Mouse (Mus musculus): Measurements from ENCODE around the gene Ripply2. TPM values are rescaled to one million over a fixed set of nuclear protein-coding genes. Genes with fewer than 3 reads are reported as not detected.

Ripply2 gene
- polyA plus RNA-seq, 1 experiment from 2014 or later = 0.26 TPM

DNA sequence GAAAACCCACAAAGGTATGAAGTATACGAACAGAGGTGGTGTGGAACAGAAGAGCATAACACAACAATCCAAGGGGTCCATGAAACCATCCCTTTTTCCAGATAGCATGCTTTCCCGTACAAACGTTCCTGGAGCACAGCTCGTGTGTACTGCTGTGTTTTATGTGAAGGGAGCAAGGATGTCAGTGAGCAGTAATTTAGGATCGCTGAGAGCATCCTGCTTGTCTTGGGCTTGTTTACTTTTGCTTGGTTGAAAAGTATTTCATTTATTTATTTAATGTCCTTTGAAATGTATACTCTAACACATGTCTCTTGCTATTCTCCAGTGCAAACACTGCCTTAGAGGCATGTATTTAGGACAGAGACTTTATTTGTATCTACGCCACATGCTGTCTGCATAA is 30.2 kb upstream of the Ripply2 start:
- H3K4me2 ChIP-seq = no peak overlapping the region
- H3K27ac ChIP-seq (ENCODE audit: low read depth, low read length) = no peak overlapping the region
- H3K9me3 ChIP-seq (replicated peaks; ENCODE audit: control insufficient read depth, low read length) = no peaks in the 10 kb centered on the region
- no peak overlapping the region for H3K4me3 ChIP-seq (ENCODE audit: low read depth, low read length)
- no peak for ATAC-seq (replicated peaks; ENCODE audit: insufficient number of reproducible peaks, low FRiP score, low TSS enrichment)
- H3K9ac ChIP-seq (ENCODE audit: low read depth, low read length) = no peak overlapping the region
- 66% methylated on average over 6 of the region's 6 CpGs for WGBS (ENCODE audit: insufficient replicate concordance)
- no peaks in the 10 kb centered on the region for H3K27me3 ChIP-seq (ENCODE audit: control insufficient read depth, insufficient read depth, low read length)
- no peaks in the 10 kb centered on the region for H3K4me1 ChIP-seq (ENCODE audit: control insufficient read depth, insufficient read depth, low read length)
- no peaks in the 10 kb centered on the region for H3K36me3 ChIP-seq (ENCODE audit: control insufficient read depth, insufficient read depth, low read length)

DNA sequence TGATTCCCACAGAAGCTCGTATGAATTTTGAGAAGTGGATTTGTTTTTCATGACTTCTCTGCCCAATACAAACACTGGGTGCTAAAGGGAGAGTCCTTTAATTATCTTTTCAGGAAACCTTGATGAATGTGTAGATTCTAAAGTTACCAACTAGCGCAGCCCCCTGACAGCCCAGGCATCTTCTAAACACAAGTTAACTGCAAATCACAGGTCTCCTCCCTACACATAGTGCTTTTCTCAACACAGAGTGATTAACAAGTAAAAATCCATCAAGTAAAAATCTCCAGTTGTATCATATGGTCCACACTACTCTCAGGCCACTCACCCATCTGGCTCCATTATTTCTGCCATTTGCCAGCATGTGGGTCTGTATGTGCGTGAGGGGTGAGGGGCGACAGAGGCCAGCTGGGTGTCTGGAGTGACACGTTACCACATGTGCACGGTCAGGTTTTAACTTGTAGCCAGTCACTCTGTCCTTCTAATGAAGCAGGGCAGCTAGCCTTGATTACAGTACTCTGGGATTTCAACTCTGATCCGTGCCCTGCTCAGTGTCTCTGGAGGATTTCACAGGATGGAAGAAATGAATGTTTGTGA is 28.5 kb upstream of the Ripply2 start:
- Histone ChIP-seq H3K9ac (ENCODE audit: low read depth, low read length) (no peak overlapping the region), H3K4me3 (ENCODE audit: low read depth, low read length) (no peak overlapping the region), H3K36me3 (ENCODE audit: control insufficient read depth, insufficient read depth, low read length) (no peaks in the 10 kb centered on the region), H3K9me3 (replicated peaks; ENCODE audit: control insufficient read depth, low read length) (no peaks in the 10 kb centered on the region), H3K27me3 (ENCODE audit: control insufficient read depth, insufficient read depth, low read length) (no peaks in the 10 kb centered on the region), H3K4me1 (ENCODE audit: control insufficient read depth, insufficient read depth, low read length) (peaks cover 6% of the 10 kb centered on the region; the same call in 1 of the 2 replicates), H3K4me2 (no peak overlapping the region), H3K27ac (ENCODE audit: low read depth, low read length) (no peak overlapping the region)
- WGBS (ENCODE audit: insufficient replicate concordance) = 48% methylated on average over 7 of the region's 7 CpGs
- ATAC-seq (replicated peaks; ENCODE audit: insufficient number of reproducible peaks, low FRiP score, low TSS enrichment) = no peak

DNA sequence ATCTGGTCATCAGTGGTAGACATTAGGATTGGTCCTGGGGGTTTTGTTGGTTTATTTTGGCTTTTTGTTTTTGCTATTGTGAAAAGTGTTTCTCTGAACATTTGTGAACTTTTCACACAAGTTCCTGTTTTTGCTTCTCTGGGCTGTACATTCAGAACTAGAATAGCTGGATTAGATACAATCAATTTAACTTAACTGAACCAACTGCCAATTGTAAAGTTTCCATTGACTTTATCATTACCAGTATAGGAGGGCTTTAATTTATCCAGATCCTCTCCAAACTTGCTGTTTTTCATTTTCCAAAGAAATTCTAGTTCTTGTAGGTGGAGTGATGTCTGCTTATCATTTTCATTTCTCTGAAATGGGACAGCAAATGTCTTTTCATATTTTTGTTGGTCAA is 25.5 kb upstream of the Ripply2 start:
- Histone ChIP-seq H3K4me2 (no peak overlapping the region), H3K36me3 (ENCODE audit: control insufficient read depth, insufficient read depth, low read length) (no peaks in the 10 kb centered on the region), H3K9ac (ENCODE audit: low read depth, low read length) (no peak overlapping the region), H3K9me3 (replicated peaks; ENCODE audit: control insufficient read depth, low read length) (no peaks in the 10 kb centered on the region), H3K4me1 (ENCODE audit: control insufficient read depth, insufficient read depth, low read length) (peaks cover 8% of the 10 kb centered on the region; the same call in 1 of the 2 replicates), H3K27me3 (ENCODE audit: control insufficient read depth, insufficient read depth, low read length) (no peaks in the 10 kb centered on the region), H3K27ac (ENCODE audit: low read depth, low read length) (no peak overlapping the region), H3K4me3 (ENCODE audit: low read depth, low read length) (no peak overlapping the region)
- no peak for ATAC-seq (replicated peaks; ENCODE audit: insufficient number of reproducible peaks, low FRiP score, low TSS enrichment)

DNA sequence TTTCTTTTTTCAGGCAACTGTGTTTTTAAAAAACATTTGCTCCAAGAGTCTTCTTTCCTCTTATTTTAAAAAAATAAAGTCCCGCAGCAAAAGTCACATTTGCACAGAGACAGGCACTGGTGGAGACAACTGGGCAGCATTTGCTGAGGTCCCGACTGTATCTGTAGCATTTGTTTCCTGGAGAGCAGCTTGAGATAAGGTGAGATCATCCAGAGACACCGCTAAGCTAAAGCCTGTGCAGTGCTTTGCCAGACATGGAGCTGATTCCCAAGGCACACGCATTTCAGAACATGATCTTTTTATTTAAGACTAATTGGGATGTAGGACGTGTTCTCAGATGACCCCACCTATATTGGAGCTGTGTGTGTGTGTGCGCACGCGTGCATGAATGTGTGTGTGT is 23.6 kb upstream of the Ripply2 start:
- Histone ChIP-seq H3K9ac (ENCODE audit: low read depth, low read length) (no peak overlapping the region), H3K27me3 (ENCODE audit: control insufficient read depth, insufficient read depth, low read length) (no peaks in the 10 kb centered on the region), H3K4me1 (ENCODE audit: control insufficient read depth, insufficient read depth, low read length) (peaks cover 8% of the 10 kb centered on the region; the same call in 1 of the 2 replicates), H3K9me3 (replicated peaks; ENCODE audit: control insufficient read depth, low read length) (no peaks in the 10 kb centered on the region), H3K4me2 (no peak overlapping the region), H3K36me3 (ENCODE audit: control insufficient read depth, insufficient read depth, low read length) (no peaks in the 10 kb centered on the region), H3K27ac (ENCODE audit: low read depth, low read length) (no peak overlapping the region), H3K4me3 (ENCODE audit: low read depth, low read length) (no peak overlapping the region)
- no peak for ATAC-seq (replicated peaks; ENCODE audit: insufficient number of reproducible peaks, low FRiP score, low TSS enrichment)
- WGBS (ENCODE audit: insufficient replicate concordance) = 45% methylated on average over 8 of the region's 8 CpGs

DNA sequence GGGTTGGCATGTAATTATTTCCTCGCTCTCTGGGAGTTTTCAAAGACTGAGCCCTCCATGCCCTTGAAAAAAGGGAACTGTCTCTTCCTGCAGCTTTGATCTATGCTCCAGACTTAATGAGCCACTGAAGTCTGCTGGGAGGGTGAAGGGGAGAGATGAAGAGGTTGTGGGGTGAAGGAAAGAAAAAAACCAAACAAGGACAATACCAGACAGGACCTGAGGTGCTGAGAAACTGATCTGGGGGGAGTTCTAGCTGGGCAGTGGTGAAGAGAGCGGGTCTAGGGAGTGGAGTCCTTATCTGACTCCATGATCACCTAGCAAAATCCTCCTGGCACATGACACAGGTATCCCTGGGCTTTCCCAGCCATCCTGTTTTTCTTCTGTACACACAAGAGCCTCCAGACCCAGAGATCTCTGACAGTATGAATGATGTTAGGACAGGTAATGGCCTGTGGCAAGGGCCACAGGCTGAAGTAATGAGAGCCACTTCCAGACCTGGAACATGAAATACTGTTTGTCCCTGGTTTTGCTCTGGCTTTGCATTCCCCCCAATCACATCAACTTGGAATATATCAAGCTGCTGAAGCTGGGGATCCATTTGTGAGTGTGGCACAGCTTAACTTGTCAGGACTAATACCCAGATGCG is 18.2 kb upstream of the Ripply2 start:
- no peaks in the 10 kb centered on the region for H3K4me1 ChIP-seq (ENCODE audit: control insufficient read depth, insufficient read depth, low read length)
- no peak overlapping the region for H3K4me3 ChIP-seq (ENCODE audit: low read depth, low read length)
- H3K27ac ChIP-seq (ENCODE audit: low read depth, low read length) = no peak overlapping the region
- H3K36me3 ChIP-seq (ENCODE audit: control insufficient read depth, insufficient read depth, low read length) = no peaks in the 10 kb centered on the region
- H3K9me3 ChIP-seq (replicated peaks; ENCODE audit: control insufficient read depth, low read length) = no peaks in the 10 kb centered on the region
- no peak overlapping the region for H3K9ac ChIP-seq (ENCODE audit: low read depth, low read length)
- no peak overlapping the region for H3K4me2 ChIP-seq
- no peak for ATAC-seq (replicated peaks; ENCODE audit: insufficient number of reproducible peaks, low FRiP score, low TSS enrichment)
- 74% methylated on average over 3 of the region's 3 CpGs for WGBS (ENCODE audit: insufficient replicate concordance)
- H3K27me3 ChIP-seq (ENCODE audit: control insufficient read depth, insufficient read depth, low read length) = no peaks in the 10 kb centered on the region

DNA sequence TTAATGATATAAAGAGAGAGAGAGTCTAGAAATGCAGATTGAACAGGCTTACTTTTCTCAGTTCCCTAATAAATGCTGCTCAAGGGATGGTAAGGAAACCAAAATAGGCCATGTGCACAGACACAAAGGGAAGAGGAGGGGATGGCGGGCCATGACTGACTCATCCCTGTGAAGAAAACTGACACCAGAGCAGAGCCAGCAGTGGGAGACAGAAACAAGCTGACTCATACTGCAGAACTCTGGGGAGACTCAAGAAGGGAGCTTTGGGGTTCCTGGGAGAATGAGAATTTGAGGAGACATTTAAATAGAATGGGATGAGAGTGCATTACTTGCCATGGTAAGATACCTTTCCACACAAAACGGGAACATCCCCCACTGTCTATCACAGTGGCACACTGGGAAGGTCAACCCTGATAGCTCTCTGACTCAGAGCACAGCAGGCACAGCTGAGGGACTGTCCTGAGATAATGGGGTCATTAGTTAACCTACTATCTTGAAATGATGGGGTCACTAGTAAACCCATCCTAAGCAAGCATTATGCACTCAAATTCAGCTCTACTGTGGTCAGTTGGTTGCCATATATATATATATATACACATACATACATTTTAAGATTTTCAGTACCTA is 15.3 kb upstream of the Ripply2 start:
- Histone ChIP-seq H3K4me1 (ENCODE audit: control insufficient read depth, insufficient read depth, low read length) (no peaks in the 10 kb centered on the region), H3K4me3 (ENCODE audit: low read depth, low read length) (no peak overlapping the region), H3K27me3 (ENCODE audit: control insufficient read depth, insufficient read depth, low read length) (no peaks in the 10 kb centered on the region), H3K36me3 (ENCODE audit: control insufficient read depth, insufficient read depth, low read length) (no peaks in the 10 kb centered on the region), H3K27ac (ENCODE audit: low read depth, low read length) (no peak overlapping the region), H3K9me3 (replicated peaks; ENCODE audit: control insufficient read depth, low read length) (no peaks in the 10 kb centered on the region), H3K4me2 (no peak overlapping the region), H3K9ac (ENCODE audit: low read depth, low read length) (no peak overlapping the region)
- WGBS (ENCODE audit: insufficient replicate concordance) = 44% methylated on average over 2 of the region's 2 CpGs
- ATAC-seq (replicated peaks; ENCODE audit: insufficient number of reproducible peaks, low FRiP score, low TSS enrichment) = no peak

DNA sequence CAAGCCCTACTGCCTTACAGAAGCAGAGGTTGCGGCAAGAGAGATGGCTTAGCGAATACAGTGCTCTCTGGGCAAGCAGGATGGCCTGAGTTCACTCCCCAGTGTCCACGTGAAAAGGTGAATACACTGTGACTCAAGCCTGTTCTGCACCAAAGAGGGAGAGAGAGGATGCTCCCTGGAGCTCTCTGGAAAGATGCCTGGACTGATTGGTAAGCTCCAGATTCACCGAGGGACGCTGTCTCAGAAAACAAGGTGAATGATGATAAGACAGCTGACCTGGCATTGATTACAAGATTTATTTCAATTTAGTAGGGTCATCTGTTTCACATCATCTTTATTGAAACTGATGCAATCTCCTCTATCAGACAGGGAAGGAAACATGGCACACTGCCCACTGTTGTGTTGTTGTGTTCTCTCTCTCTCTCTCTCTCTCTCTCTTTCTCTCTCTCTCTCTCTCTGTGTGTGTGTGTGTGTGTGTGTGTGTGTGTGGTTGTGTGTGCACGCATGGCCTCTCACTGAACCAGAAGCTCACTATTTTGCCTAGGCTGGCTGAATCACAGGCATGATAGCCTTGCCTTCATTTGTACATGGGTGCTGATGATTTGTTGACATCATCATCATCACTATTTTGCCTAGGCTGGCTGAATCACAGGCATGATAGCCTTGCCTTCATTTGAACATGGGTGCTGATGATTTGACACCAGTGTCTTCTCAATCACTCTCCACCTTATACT is 10.5 kb upstream of the Ripply2 start:
- peak; percentile 53 for ATAC-seq (replicated peaks; ENCODE audit: insufficient number of reproducible peaks, low FRiP score, low TSS enrichment)
- H3K27ac ChIP-seq (ENCODE audit: low read depth, low read length) = no peak overlapping the region
- H3K27me3 ChIP-seq (ENCODE audit: control insufficient read depth, insufficient read depth, low read length) = no peaks in the 10 kb centered on the region
- H3K9me3 ChIP-seq (replicated peaks; ENCODE audit: control insufficient read depth, low read length) = no peaks in the 10 kb centered on the region
- no peak overlapping the region for H3K4me2 ChIP-seq
- no peak overlapping the region for H3K4me3 ChIP-seq (ENCODE audit: low read depth, low read length)
- 57% methylated on average over 6 of the region's 6 CpGs for WGBS (ENCODE audit: insufficient replicate concordance)
- H3K9ac ChIP-seq (ENCODE audit: low read depth, low read length) = no peak overlapping the region
- H3K4me1 ChIP-seq (ENCODE audit: control insufficient read depth, insufficient read depth, low read length) = no peaks in the 10 kb centered on the region
- H3K36me3 ChIP-seq (ENCODE audit: control insufficient read depth, insufficient read depth, low read length) = no peaks in the 10 kb centered on the region

DNA sequence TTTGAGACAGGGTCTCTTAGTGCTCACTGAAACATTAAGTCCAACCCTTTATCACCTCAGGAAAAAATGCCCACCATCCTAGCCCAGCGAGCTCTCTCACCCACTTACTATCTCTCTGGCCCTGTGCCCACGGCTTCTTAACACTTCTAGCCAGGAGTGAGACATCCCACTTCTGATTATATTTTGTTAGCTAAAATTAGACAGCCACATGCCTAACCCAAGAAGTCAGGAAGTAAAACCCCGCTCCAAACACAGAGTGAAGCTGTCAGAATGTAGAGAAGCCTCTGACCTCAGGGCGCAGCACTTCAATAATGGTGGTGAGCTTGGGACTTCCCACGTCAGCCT is 9.9 kb upstream of the Ripply2 start:
- no peaks in the 10 kb centered on the region for H3K9me3 ChIP-seq (replicated peaks; ENCODE audit: control insufficient read depth, low read length)
- peak; percentile 60 for ATAC-seq (replicated peaks; ENCODE audit: insufficient number of reproducible peaks, low FRiP score, low TSS enrichment)
- no peak overlapping the region for H3K27ac ChIP-seq (ENCODE audit: low read depth, low read length)
- H3K9ac ChIP-seq (ENCODE audit: low read depth, low read length) = no peak overlapping the region
- H3K27me3 ChIP-seq (ENCODE audit: control insufficient read depth, insufficient read depth, low read length) = no peaks in the 10 kb centered on the region
- no peaks in the 10 kb centered on the region for H3K4me1 ChIP-seq (ENCODE audit: control insufficient read depth, insufficient read depth, low read length)
- WGBS (ENCODE audit: insufficient replicate concordance) = 20% methylated on average over 5 of the region's 5 CpGs
- H3K4me3 ChIP-seq (ENCODE audit: low read depth, low read length) = no peak overlapping the region
- no peak overlapping the region for H3K4me2 ChIP-seq
- H3K36me3 ChIP-seq (ENCODE audit: control insufficient read depth, insufficient read depth, low read length) = no peaks in the 10 kb centered on the region

Measured in heart, embryonic 11.5 days (tissue).